Mouse (Mus musculus): ENCODE measurements around the gene Vegfb.

- no peak for TF ChIP-seq CTCF (IDR thresholded peaks at IDR 0.05; ENCODE audit: low read depth)
- TF ChIP-seq EP300 (IDR thresholded peaks at IDR 0.05; ENCODE audit: low read depth): no peak
These were observed 8.0 kb upstream of the Vegfb start for GRCm38 (mm10) chr19:6995255-6995991.
